Mouse (Mus musculus): ENCODE data around the gene Hadha. TPM values are rescaled to one million over a fixed set of nuclear protein-coding genes. Genes with fewer than 3 reads are reported as not detected.
A peak's percentile ranks its signal among the peaks of the same experiment; 100 is the strongest.

Gene Hadha
- total RNA-seq (2021), result 100 to 1,000 TPM; 527 to 755 TPM
- long read RNA-seq, experiment 1, full-length matches to known transcripts, result 652 of 738 reads
- long read RNA-seq, experiment 1, partial matches to known transcripts, result 54 of 738 reads
- long read RNA-seq, experiment 1, other reads (novel, unspliced or antisense), result 32 of 738 reads
- long read RNA-seq, experiment 2, full-length matches to known transcripts, result 354 of 528 reads
- long read RNA-seq, experiment 2, partial matches to known transcripts, result 134 of 528 reads
- long read RNA-seq, experiment 2, other reads (novel, unspliced or antisense), result 40 of 528 reads

- DNase-seq (ENCODE audit: low spot score in 2 of 2), result peak; percentile 94 to 95
Measured at GRCm38 (mm10) chr5:30154474-30155394, at the start of gene Hadha, which contains the start of gene Hadhb. Gene Hadha (minus strand): TSS chr5:30155162. Gene Hadhb (plus strand): TSS chr5:30155248.

GRCm38 (mm10) chr5:30204441-30204840 lies 49.5 kb upstream of the Hadha start:
- DNase-seq (ENCODE audit: low spot score in 2 of 2), result no peak

GRCm38 (mm10) chr5:30203216-30203885 lies 48.4 kb upstream of the Hadha start:
- no peak for DNase-seq (ENCODE audit: low spot score in 2 of 2)

GRCm38 (mm10) chr5:30202221-30202620 lies 47.3 kb upstream of the Hadha start:
- DNase-seq (ENCODE audit: low spot score in 2 of 2), result no peak

- peak in 1 of 2 experiments; percentile 15 for DNase-seq (ENCODE audit: low spot score in 2 of 2)
Measured at GRCm38 (mm10) chr5:30201521-30201920, 46.6 kb upstream of the Hadha start.

GRCm38 (mm10) chr5:30198257-30198656 lies 43.3 kb upstream of the Hadha start:
- DNase-seq (ENCODE audit: low spot score in 2 of 2), result no peak

- no peak for DNase-seq (ENCODE audit: low spot score in 2 of 2)
Measured at GRCm38 (mm10) chr5:30195340-30195739, 40.4 kb upstream of the Hadha start.

GRCm38 (mm10) chr5:30192452-30192851 lies 37.5 kb upstream of the Hadha start:
- DNase-seq (ENCODE audit: low spot score in 2 of 2), result no peak

GRCm38 (mm10) chr5:30187687-30188485 lies 32.9 kb upstream of the Hadha start:
- no peak for DNase-seq (ENCODE audit: low spot score in 2 of 2)

- no peak for DNase-seq (ENCODE audit: low spot score in 2 of 2)
Measured at GRCm38 (mm10) chr5:30175811-30176210, 20.8 kb upstream of the Hadha start.

- no peak for DNase-seq (ENCODE audit: low spot score in 2 of 2)
Measured at GRCm38 (mm10) chr5:30172931-30173692, 18.1 kb upstream of the Hadha start.

GRCm38 (mm10) chr5:30172115-30172514 lies 17.2 kb upstream of the Hadha start:
- DNase-seq (ENCODE audit: low spot score in 2 of 2), result no peak

- no peak for DNase-seq (ENCODE audit: low spot score in 2 of 2)
Measured at GRCm38 (mm10) chr5:30170303-30170940, 15.5 kb upstream of the Hadha start.

- no peak for DNase-seq (ENCODE audit: low spot score in 2 of 2)
Measured at GRCm38 (mm10) chr5:30165234-30165946, 10.4 kb upstream of the Hadha start.

- no peak for DNase-seq (ENCODE audit: low spot score in 2 of 2)
Measured at GRCm38 (mm10) chr5:30162339-30162738, 7.4 kb upstream of the Hadha start.

- no peak for DNase-seq (ENCODE audit: low spot score in 2 of 2)
Measured at GRCm38 (mm10) chr5:30161836-30162235, 6.9 kb upstream of the Hadha start.

GRCm38 (mm10) chr5:30159601-30160000 lies 4.6 kb upstream of the Hadha start:
- no peak for DNase-seq (ENCODE audit: low spot score in 2 of 2)

GRCm38 (mm10) chr5:30155821-30156629 lies 1.1 kb upstream of the Hadha start:
- DNase-seq (ENCODE audit: low spot score in 2 of 2), result no peak

All from adrenal gland, adult 18-20 months (tissue).